Mouse (Mus musculus) natural killer cell, adult 2 months (primary cell): Measurements from ENCODE around the gene Pfdn6.

Experiments used
- DNase-seq, 2 experiments: peaks; one replicate each; pipeline ENCODE4 v3.0.0; 2022; ENCODE audit warnings: low spot score in 2 of 2

Pfdn6 gene

GRCm38 (mm10) chr17:33931947-33932346, 8.2 kb downstream of the Pfdn6 start:
- no peak for DNase-seq

- DNase-seq: no peak
Measured at GRCm38 (mm10) chr17:33931159-33931866, 8.8 kb downstream of the Pfdn6 start.

- no peak for DNase-seq
Measured at GRCm38 (mm10) chr17:33930280-33931158, 9.6 kb downstream of the Pfdn6 start.

GRCm38 (mm10) chr17:33929371-33930279, 10.5 kb downstream of the Pfdn6 start, which contains the start of gene Rgl2:
Gene Rgl2 (plus strand): TSS chr17:33929543.
- DNase-seq: peak; percentile 89 to 93

- DNase-seq: no peak
Measured at GRCm38 (mm10) chr17:33928251-33928947, 11.7 kb downstream of the Pfdn6 start.

- no peak for DNase-seq
Measured at GRCm38 (mm10) chr17:33926207-33926932, 13.8 kb downstream of the Pfdn6 start.

- no peak for DNase-seq
Measured at GRCm38 (mm10) chr17:33925406-33926116, 14.6 kb downstream of the Pfdn6 start.

GRCm38 (mm10) chr17:33924577-33925283, 15.4 kb downstream of the Pfdn6 start:
- DNase-seq: peak; percentile 58 to 76

- DNase-seq: no peak
Measured at GRCm38 (mm10) chr17:33921361-33921760, 18.8 kb downstream of the Pfdn6 start.

GRCm38 (mm10) chr17:33920282-33921097, 19.7 kb downstream of the Pfdn6 start:
- DNase-seq: peak; percentile 82 to 86

- peak; percentile 94 to 95 for DNase-seq
Measured at GRCm38 (mm10) chr17:33919351-33920281, 20.5 kb downstream of the Pfdn6 start.

- DNase-seq: no peak
Measured at GRCm38 (mm10) chr17:33918293-33919203, 21.6 kb downstream of the Pfdn6 start.

- DNase-seq: no peak
Measured at GRCm38 (mm10) chr17:33917656-33918292, 22.4 kb downstream of the Pfdn6 start.

- no peak for DNase-seq
Measured at GRCm38 (mm10) chr17:33916847-33917655, 23.1 kb downstream of the Pfdn6 start.

- no peak for DNase-seq
Measured at GRCm38 (mm10) chr17:33916294-33916693, 23.8 kb downstream of the Pfdn6 start.
